17 mouse cellular contexts compared by ENCODE assay signal in genomic region chr12:108710861-108711615, GRCm38 (mm10). TPM values are rescaled to one million over a fixed set of nuclear protein-coding genes. Genes with fewer than 3 reads are reported as not detected.
A peak's percentile ranks its signal among the peaks of the same experiment; 100 is the strongest.
DNase-seq lines count a peak whose midpoint lies in the region; ATAC-seq and TF ChIP-seq lines count a peak whose summit lies in the region.
"Had no signal": no experiment of that assay in that cellular context is flagged by ENCODE, and none has a peak within 500 bp of the region (broad histone marks: within the 10 kb centered on the region; RNA-seq: fewer than 3 reads in every experiment).

No protein-coding gene starts in this region.

- no peaks in the 10 kb centered on the region for H3K27me3 ChIP-seq in midbrain, embryonic 10.5 days (ENCODE audit: low read depth, poor library complexity, severe bottlenecking)
- H3K27me3 ChIP-seq in midbrain, embryonic 15.5 days (replicated peaks): no peaks in the 10 kb centered on the region
- H3K27me3 ChIP-seq in liver, postnatal 0 days (ENCODE audit: insufficient read depth, low read length): no peaks in the 10 kb centered on the region
- no peaks in the 10 kb centered on the region for H3K27me3 ChIP-seq in stomach, embryonic 15.5 days (replicated peaks)
- no peaks in the 10 kb centered on the region for H3K27me3 ChIP-seq in forebrain, embryonic 13.5 days
- H3K27me3 ChIP-seq: embryonic facial prominence, embryonic 12.5 days; forebrain, embryonic 15.5 days; hindbrain, embryonic 15.5 days; limb, embryonic 15.5 days had no signal

- no peak overlapping the region for H3K9ac ChIP-seq in midbrain, embryonic 15.5 days
- no peak overlapping the region for H3K9ac ChIP-seq in liver, postnatal 0 days (replicated peaks)
- H3K9ac ChIP-seq in stomach, embryonic 15.5 days: no peak overlapping the region
- H3K9ac ChIP-seq in forebrain, embryonic 13.5 days: no peak overlapping the region
- H3K9ac ChIP-seq: embryonic facial prominence, embryonic 12.5 days; forebrain, embryonic 15.5 days; hindbrain, embryonic 15.5 days; limb, embryonic 15.5 days had no signal

- H3K27ac ChIP-seq in midbrain, embryonic 10.5 days (replicated peaks): no peak overlapping the region
- no peak overlapping the region for H3K27ac ChIP-seq in midbrain, embryonic 15.5 days
- H3K27ac ChIP-seq in liver, postnatal 0 days (ENCODE audit: low read depth): peak overlapping the region; percentile 65
- peak overlapping the region; percentile 69 for H3K27ac ChIP-seq in stomach, embryonic 15.5 days
- H3K27ac ChIP-seq in forebrain, embryonic 13.5 days: no peak overlapping the region
- H3K27ac ChIP-seq: embryonic facial prominence, embryonic 12.5 days; forebrain, embryonic 15.5 days; heart, adult 2 months; hindbrain, embryonic 15.5 days; limb, embryonic 15.5 days had no signal

- ATAC-seq in midbrain, embryonic 15.5 days (replicated peaks): no peak
- peak; percentile 91 for ATAC-seq in liver, postnatal 0 days
- peak; percentile 89 for ATAC-seq in stomach, embryonic 15.5 days (ENCODE audit: insufficient read depth, low FRiP score, low read depth)
- ATAC-seq in forebrain, embryonic 13.5 days: no peak
- ATAC-seq: forebrain, embryonic 15.5 days had no signal

- DNase-seq in midbrain, embryonic 10.5 days (ENCODE audit: low spot score): peak; percentile 7
- peak; percentile 95 for DNase-seq in kidney, adult 9 months
- no peak for DNase-seq in liver, postnatal 0 days
- DNase-seq in B cell, adult 2 months: no peak
- DNase-seq in adrenal gland, adult (ENCODE audit: inconsistent age in 2 of 2, low spot score in 1 of 2): no peak
- DNase-seq: adrenal gland, postnatal 25 days; cerebellum, adult 2 months; layer of hippocampus, postnatal 36 days; right cerebral cortex, postnatal 25 days had no signal

- no peak overlapping the region for H3K4me3 ChIP-seq in midbrain, embryonic 10.5 days
- H3K4me3 ChIP-seq in midbrain, embryonic 15.5 days: no peak overlapping the region
- no peak overlapping the region for H3K4me3 ChIP-seq in liver, postnatal 0 days (ENCODE audit: low read depth, low read length)
- no peak overlapping the region; the same call in 1 of the 2 replicates for H3K4me3 ChIP-seq in stomach, embryonic 15.5 days (replicated peaks)
- no peak overlapping the region for H3K4me3 ChIP-seq in forebrain, embryonic 13.5 days
- H3K4me3 ChIP-seq: embryonic facial prominence, embryonic 12.5 days; forebrain, embryonic 15.5 days; heart, adult 2 months; hindbrain, embryonic 15.5 days; limb, embryonic 15.5 days had no signal

- no peak for TF ChIP-seq EP300 in liver, postnatal 0 days (IDR thresholded peaks at IDR 0.05; ENCODE audit: low read depth)

- no peak overlapping the region for H3K4me2 ChIP-seq in midbrain, embryonic 15.5 days
- H3K4me2 ChIP-seq in liver, postnatal 0 days (ENCODE audit: low read depth, low read length): 0 out of 2 replicates have a peak overlapping the region, but pooled peaks have one; percentile 27
- 0 out of 2 replicates have a peak overlapping the region, but pooled peaks have one; percentile 25 for H3K4me2 ChIP-seq in stomach, embryonic 15.5 days
- no peak overlapping the region for H3K4me2 ChIP-seq in forebrain, embryonic 13.5 days
- H3K4me2 ChIP-seq: embryonic facial prominence, embryonic 12.5 days; forebrain, embryonic 15.5 days; hindbrain, embryonic 15.5 days; limb, embryonic 15.5 days had no signal

- 89% methylated on average over 9 of the region's 9 CpGs for WGBS in midbrain, embryonic 10.5 days
- 89% methylated on average over 9 of the region's 9 CpGs for WGBS in midbrain, embryonic 15.5 days
- 67% methylated on average over 9 of the region's 9 CpGs for WGBS in liver, postnatal 0 days (ENCODE audit: insufficient replicate concordance)
- WGBS in stomach, embryonic 15.5 days: 62% methylated on average over 9 of the region's 9 CpGs
- 90% methylated on average over 9 of the region's 9 CpGs for WGBS in forebrain, embryonic 13.5 days

- no peaks in the 10 kb centered on the region for H3K4me1 ChIP-seq in midbrain, embryonic 10.5 days
- no peaks in the 10 kb centered on the region for H3K4me1 ChIP-seq in midbrain, embryonic 15.5 days
- no peaks in the 10 kb centered on the region; the same call in 1 of the 2 replicates for H3K4me1 ChIP-seq in liver, postnatal 0 days (ENCODE audit: insufficient read depth)
- peaks cover 6% of the 10 kb centered on the region; the same call in 1 of the 2 replicates for H3K4me1 ChIP-seq in stomach, embryonic 15.5 days
- no peaks in the 10 kb centered on the region for H3K4me1 ChIP-seq in forebrain, embryonic 13.5 days
- H3K4me1 ChIP-seq: embryonic facial prominence, embryonic 12.5 days; forebrain, embryonic 15.5 days; hindbrain, embryonic 15.5 days; limb, embryonic 15.5 days had no signal

- H3K36me3 ChIP-seq in midbrain, embryonic 10.5 days: no peaks in the 10 kb centered on the region
- H3K36me3 ChIP-seq in midbrain, embryonic 15.5 days (replicated peaks): no peaks in the 10 kb centered on the region
- no peaks in the 10 kb centered on the region for H3K36me3 ChIP-seq in liver, postnatal 0 days (replicated peaks; ENCODE audit: insufficient read depth, low read length)
- no peaks in the 10 kb centered on the region for H3K36me3 ChIP-seq in stomach, embryonic 15.5 days
- H3K36me3 ChIP-seq in forebrain, embryonic 13.5 days (ENCODE audit: poor library complexity, severe bottlenecking): no peaks in the 10 kb centered on the region
- H3K36me3 ChIP-seq: embryonic facial prominence, embryonic 12.5 days; forebrain, embryonic 15.5 days; hindbrain, embryonic 15.5 days; limb, embryonic 15.5 days had no signal

- no peaks in the 10 kb centered on the region for H3K9me3 ChIP-seq in midbrain, embryonic 10.5 days (replicated peaks)
- no peaks in the 10 kb centered on the region for H3K9me3 ChIP-seq in midbrain, embryonic 15.5 days
- H3K9me3 ChIP-seq in liver, postnatal 0 days (ENCODE audit: low read length): no peaks in the 10 kb centered on the region
- H3K9me3 ChIP-seq in stomach, embryonic 15.5 days: no peaks in the 10 kb centered on the region
- H3K9me3 ChIP-seq in forebrain, embryonic 13.5 days (replicated peaks): no peaks in the 10 kb centered on the region
- H3K9me3 ChIP-seq: embryonic facial prominence, embryonic 12.5 days; forebrain, embryonic 15.5 days; hindbrain, embryonic 15.5 days; limb, embryonic 15.5 days had no signal

- TF ChIP-seq CTCF in liver, postnatal 0 days (IDR thresholded peaks at IDR 0.05; ENCODE audit: low read depth): no peak

RNA-seq across cellular contexts. Expression of gene Degs2, which starts 8.9 kb away (rescaled TPM):
- polyA plus RNA-seq in midbrain, embryonic 10.5 days (2016; fragmentation: Nextera tagmentation; extraction: Ambion mirVana): 1.1 and 2.2 TPM in 2 replicates
- polyA plus RNA-seq in midbrain, embryonic 15.5 days (2015; fragmentation: Nextera tagmentation; extraction: Ambion mirVana): 3.2 and 3.4 TPM in 2 replicates
- polyA plus RNA-seq in liver, postnatal 0 days (2015; fragmentation: Nextera tagmentation; extraction: Ambion mirVana): 0.13 TPM in 2 replicates
- polyA plus RNA-seq in stomach, embryonic 15.5 days (2015; fragmentation: Nextera tagmentation; extraction: Ambion mirVana): 35.2 and 37.4 TPM in 2 replicates
- 2.6 and 3.4 TPM in 2 replicates for polyA plus RNA-seq in forebrain, embryonic 13.5 days (2015; fragmentation: Nextera tagmentation; extraction: Ambion mirVana)

Comparison
In these comparisons a context has a peak if more than half of its experiments do, and no peak if none do; other contexts are left out.
1. DNase-seq: peak in midbrain, embryonic 10.5 days (single experiment) and kidney, adult 9 months (single experiment); none in liver, postnatal 0 days (single experiment), B cell, adult 2 months (0 of 2) and adrenal gland, adult (0 of 2).
2. H3K27ac ChIP-seq: peak in liver, postnatal 0 days (single experiment) and stomach, embryonic 15.5 days (single experiment); none in midbrain, embryonic 10.5 days (single experiment), midbrain, embryonic 15.5 days (single experiment) and forebrain, embryonic 13.5 days (single experiment).
3. ATAC-seq: peak in liver, postnatal 0 days (single experiment) and stomach, embryonic 15.5 days (single experiment); none in midbrain, embryonic 15.5 days (single experiment) and forebrain, embryonic 13.5 days (single experiment).
4. H3K4me2 ChIP-seq: peak in liver, postnatal 0 days (single experiment) and stomach, embryonic 15.5 days (single experiment); none in midbrain, embryonic 15.5 days (single experiment) and forebrain, embryonic 13.5 days (single experiment).